Mouse (Mus musculus): ENCODE measurements around the gene Lmcd1.

GRCm38 (mm10) chr6:112364581-112364980 is 91.0 kb downstream of the Lmcd1 start:
- TF ChIP-seq POLR2A (IDR thresholded peaks at IDR 0.05; ENCODE audit: insufficient read depth, low read depth, low read length) = no peak
- peak; percentile 85 for TF ChIP-seq CTCF (IDR thresholded peaks at IDR 0.05)
- TF ChIP-seq EP300 (IDR thresholded peaks at IDR 0.05; ENCODE audit: insufficient read depth, low read depth, low read length) = no peak

All from heart, adult 2 months (tissue).